Mouse (Mus musculus) 3T3-L1 (cell line): ENCODE results near the gene Mfsd2a.

ENCODE experiments used
- DNase-seq: peaks from one replicate; pipeline ENCODE4 v3.0.0-alpha.2; 2015; ENCODE audit warnings: low read depth, low spot score

Mfsd2a gene

DNA sequence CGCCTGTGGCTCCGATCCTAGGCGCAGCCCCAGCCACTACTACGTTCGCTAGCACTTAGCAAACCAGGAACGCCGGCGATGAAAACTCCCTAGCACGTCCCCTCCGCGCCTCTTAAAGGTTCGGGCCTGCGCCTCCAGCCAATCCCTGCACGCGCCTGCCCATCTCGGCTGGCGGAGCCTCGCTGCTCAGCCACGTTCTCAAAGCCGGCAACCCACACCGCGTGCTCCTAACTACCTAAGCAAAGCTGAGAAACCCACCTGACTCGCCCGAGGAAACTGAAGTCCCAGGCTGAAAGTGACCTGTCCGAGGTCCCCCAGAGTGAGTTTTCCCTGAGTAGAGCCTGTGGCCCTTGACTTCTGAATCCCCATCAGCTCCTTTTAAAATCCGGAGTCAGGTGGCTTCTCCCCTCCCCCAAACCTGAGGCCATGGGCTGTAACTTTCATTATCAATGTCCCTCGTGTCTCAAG lies at the start of gene Mfsd2a:
Gene Mfsd2a, minus strand, starts transcription at position 89 of the 468 bp plus-strand sequence.
- DNase-seq = no peak

DNA sequence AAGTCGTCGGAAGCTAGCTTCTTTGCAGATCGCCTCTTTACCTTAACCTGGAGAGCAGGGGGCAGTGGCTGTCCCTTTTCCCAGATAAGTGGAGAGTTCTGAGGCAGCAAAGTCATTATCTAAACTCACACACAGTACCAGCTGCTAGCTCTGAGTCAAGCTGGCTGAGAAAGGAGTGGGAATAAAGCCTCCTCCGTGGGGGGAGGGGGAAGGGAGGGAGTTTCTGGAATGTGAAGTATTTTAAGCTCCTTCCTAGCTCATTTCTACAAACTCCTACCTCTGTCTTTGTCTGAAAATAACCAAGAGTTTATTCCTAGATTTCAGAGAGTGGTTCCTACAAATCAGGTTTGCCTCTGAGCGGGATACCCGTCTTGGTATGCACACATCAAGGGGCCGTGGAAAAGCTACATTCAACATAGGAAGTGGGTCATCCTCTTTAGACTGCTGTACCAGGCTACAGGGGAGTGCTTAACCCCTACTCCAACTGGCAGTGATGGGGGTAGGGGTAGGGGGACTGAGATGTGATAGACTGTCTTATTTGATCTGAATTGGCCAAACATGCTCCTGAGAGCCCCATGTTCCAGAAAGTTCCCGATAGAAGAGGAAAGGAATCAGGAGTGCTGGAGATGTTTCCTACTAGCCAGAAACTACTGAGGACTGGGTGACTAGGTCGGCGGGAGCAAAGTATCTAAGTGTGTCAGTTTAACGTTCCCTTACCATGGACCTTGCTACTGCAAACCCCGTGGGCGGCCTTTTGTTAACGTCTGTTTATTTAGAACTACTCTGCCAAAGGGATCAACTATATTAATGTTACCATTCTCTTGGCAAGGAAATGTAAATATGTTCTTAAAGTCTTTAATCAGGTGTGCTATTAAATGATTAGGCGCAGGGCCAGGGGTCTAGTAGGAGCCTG lies 44.3 kb upstream of the Mfsd2a start:
- peak; percentile 50 for DNase-seq

DNA sequence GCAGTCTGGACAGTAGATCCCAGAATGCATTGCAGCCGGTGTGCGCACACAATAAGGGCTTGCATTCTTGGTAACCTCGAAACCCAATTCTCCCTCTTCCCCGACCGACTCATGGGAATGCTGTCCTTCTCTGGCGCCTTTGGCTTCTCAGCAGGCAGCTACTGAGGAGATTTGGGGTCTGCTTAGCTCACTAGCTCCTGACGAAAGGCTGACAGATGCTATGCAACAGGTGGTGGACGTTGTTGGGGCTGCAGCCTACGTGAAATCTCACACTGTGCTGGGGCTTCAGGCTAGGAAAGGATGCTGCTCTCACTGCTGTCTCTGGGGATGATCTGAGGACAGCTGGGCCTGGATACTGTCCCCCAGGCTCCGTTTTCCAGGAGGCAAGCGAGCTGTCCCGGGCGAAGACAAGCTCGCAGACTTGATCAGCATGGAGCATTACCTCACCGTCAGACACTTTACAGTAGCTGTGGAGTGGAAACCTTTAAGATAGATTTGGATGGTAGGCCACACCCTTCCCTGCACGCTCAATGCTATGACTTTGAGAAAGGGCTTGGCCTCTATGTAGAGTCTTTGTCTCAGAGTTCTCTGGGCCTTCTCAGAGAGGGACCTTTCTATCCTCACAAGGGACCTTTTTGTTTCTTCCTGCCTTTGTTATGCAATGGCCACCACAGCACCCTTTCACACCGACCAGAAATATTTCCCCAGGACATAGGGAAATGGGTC lies 39.8 kb upstream of the Mfsd2a start:
- DNase-seq = no peak

DNA sequence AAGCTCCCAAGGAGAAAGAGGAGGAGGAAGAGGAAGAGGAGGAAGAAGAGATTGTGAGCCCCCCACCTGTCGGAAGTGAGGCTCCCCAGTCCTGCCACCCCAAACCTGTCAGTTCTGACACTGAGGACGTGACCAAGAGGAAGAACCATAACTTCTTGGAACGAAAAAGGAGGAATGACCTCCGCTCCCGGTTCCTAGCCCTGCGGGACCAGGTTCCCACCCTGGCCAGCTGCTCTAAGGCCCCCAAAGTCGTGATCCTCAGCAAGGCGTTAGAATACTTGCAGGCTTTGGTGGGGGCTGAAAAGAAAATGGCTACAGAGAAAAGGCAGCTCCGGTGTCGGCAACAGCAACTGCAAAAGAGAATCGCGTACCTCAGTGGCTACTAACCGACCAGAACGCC lies 39.1 kb upstream of the Mfsd2a start:
- no peak for DNase-seq

DNA sequence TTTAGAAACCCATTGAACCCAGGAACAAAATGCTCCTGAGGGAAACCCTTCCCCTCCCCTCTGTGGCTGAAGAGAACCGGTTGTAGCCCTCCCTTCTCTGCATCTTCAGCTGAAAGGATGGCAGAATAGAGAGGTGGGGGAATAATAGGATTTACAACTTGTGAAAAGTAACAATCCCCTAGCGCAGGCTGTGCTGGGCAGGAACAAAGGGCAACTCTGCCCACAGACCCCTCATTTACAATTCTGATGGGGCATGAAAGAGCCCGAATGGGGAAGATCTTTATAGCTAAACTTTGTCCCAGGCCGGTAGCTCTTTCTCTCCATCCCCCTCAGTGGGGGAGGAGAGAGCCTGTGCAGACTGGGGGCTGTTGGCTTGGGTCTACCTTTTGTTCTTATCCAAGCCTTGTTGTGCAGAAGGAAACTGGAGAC lies 38.3 kb upstream of the Mfsd2a start:
- no peak for DNase-seq

DNA sequence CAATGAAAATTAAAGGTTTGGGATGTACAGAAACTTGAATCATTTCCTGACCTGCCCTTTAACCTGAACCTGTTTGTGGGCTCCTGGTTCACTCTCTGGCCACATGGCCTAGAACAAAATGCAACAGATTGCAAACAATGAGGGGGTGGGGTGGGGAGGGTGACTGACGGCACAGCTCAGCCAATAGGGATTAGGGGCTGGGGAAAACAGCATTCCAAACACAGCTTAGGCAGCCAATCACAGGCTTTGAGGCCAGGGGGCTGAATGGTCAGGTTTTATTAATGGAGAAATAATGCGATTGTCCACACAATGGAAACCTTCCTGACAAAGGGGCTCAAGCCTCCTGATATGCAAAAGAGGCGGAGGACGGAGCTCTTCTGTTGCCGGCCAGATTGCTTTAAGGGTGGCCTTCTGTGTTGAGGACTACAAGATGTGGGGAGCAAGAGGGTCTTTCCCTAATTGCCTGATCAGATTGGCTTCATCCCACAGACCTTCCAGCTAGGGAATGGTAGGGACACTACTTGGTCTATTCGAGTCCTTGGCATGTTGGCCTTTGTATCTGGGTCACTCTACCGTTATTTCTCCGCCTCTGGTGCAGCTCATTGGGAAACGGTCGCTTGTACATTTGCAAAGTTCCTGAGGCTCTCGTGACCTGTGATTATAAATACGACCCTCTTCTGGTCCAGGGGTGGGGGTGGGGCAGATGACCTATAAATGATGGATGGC lies 37.7 kb upstream of the Mfsd2a start:
- DNase-seq = no peak

DNA sequence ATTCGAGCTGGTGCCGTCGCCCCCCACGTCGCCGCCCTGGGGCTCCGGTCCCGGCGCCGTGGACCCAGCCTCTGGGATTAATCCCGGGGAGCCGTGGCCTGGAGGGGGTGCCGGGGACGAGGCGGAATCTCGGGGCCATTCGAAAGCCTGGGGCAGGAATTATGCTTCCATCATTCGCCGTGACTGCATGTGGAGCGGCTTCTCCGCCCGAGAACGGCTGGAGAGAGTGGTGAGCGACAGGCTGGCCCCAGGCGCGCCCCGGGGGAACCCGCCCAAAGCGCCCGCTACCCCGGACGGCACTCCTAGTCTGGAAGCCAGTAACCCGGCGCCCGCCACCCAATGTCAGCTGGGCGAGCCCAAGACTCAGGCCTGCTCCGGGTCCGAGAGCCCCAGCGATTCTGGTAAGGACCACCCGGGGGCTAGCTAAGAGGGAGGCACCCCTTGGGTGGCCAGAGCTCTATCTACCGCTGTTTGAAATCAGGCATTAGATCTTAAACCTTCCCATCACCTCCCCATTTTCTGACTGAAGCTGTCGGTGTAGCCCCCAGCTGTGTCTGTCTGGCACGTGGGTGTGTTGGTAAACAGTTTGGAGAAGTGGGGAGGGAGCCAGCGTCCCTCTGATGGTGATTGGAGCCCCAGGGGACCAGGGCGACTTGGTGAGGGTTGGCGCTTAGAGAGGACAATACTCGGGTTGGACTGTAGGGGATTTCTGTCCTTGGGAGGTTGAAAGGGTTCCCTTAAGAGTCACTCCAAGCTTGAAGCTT lies 35.8 kb upstream of the Mfsd2a start:
- DNase-seq = peak; percentile 19

DNA sequence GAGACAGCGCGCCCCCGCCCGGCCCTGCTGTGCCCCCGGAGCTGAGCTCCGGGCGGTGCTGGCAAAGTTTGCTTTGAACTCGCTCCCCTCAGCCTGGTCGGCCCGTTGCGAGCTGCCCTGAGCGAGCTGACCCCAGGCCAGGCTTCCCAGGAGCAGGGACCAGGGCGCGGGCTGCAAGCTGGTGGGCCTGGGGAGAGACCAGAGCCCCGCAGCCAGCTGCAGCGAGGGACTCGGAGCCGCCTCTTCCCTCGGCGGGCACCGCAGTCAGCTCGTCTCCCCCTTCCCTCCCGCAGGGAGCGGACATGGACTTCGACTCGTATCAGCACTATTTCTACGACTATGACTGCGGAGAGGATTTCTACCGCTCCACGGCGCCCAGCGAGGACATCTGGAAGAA lies 35.2 kb upstream of the Mfsd2a start:
- DNase-seq = no peak

DNA sequence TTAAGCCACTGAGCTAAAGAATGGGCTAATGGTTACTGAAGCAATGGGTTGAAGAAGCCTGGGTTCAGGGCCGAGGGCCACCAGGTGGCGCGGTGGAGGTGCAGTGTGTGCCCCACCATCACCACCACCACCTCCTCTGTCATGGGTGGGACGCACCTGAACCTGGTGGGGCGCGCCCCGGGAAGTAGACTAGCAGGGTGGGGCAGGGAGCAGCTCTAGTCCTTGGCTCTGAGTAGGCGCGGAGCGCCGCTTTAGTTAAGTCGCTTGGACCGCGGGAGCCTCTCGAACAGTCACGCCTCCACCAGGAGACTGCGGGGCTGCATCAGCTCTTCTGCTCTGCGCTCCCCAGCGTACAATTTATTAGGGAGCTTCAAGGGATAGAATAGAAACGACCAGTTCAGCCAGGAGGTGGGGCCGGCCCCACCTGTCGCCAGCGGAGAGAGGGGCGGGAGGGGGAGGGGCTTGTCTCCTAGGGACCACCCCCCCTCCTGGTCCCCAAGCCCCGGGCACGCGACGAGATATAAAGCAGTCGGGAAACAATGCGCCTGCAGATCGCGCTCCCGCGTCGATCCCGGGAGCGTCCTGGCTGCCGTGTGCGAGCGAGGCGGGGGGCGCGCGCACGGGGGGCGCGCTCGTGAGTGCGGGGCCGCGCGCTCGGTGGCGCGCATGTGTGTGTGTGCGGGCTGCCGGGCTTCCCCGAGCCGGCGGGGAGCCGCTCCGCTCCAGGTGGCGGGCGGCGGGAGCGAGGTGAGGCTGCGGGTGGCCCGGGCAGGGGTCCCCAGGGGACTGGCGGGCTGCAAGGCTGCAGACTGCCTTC lies 34.6 kb upstream of the Mfsd2a start, which contains the start of gene Mycl:
Gene Mycl, plus strand, starts transcription at position 249 of the 817 bp plus-strand sequence.
- DNase-seq = peak; percentile 67

DNA sequence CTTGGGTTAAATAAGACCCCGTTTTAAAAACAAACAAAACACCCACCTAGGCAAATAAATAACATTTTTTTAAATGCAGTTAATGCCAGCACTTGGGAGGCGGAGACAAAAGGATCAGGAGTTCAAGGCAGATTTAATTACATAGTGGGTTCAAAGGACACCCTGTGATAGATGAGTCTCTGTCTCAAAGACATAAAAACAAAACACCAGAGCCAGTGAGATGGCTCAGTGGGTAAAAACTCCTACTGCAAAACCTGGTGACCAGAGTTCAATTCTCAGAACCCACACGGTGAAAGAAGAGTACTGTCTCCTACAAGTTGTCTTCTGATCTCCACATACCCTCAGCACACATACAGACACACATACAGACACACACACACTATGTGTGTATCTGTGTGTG lies 31.3 kb upstream of the Mfsd2a start:
- DNase-seq = no peak

DNA sequence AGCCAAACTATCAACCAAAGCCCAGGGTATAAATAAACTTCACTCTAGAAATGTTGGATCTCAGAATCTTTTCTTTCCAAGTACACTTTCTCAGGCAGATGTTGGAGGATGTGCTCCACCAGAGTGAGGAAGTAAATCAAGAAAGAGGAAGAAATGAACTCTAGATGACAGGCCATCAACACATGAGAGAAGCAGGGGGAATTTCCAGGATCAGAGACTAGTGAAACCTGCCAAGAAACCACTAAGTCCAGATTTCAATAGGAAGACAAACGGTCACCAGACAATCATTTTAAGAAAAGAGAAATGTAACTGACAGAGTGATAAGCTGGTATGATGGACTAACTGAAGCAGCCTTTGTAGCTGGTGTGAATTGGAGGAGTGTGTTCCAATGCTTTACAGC lies 30.2 kb upstream of the Mfsd2a start:
- DNase-seq = no peak

DNA sequence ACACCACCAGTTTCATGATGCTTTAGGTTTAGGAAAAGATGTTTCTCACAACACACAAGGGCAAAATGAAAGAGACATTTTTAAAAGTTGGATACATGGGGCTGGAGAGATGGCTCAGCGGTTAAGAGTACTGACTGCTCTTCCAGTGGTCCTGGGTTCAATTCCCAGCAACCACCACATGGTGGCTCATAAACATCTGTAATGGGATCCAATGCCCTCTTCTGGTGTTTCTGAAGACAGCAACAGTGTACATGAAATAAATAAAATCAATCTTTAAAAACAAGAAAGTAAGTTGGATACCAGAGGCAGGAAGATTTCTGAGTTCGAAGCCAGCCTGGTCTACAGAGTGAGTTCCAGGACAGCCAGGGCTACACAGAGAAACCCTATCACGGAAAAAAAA lies 27.0 kb upstream of the Mfsd2a start:
- DNase-seq = peak; percentile 48

DNA sequence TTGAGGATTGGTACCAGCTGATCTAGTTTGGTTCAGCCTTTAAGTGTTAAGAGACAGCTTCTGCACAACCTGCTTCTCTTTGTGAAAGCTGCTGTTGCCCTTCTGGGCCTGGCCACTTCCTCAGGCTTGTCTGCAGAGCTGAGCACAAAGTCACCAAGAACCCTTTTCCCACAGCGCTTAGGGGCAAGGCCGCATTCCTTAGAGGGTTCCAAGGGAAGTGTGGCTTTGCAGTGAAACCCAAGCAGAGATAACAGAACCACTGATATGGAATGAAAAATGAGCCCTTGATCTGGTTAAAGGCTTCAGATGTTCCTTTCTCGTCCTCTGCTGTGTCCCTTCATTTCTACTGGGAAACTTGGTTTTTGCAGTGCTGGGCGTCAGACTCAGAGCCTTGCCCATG lies 26.4 kb upstream of the Mfsd2a start:
- DNase-seq = no peak

DNA sequence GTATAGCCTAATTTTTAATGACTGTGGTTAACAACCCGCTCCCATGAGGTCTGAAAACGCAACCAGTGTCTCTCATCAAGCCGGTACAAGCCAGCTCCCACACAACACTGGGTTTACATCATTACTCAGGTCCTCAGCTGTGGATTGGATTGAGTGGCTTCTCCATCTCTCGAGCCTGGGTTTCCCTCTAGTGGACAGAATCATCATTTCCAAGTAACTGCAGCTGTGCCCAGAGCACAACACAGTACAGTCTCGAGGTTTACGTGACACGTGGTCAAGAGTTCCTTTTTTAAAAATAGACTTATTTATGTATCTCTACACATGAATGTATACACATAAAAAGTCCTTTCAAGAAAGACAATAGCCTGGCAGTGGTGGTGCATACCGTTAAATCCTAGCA lies 24.1 kb upstream of the Mfsd2a start:
- DNase-seq = peak; percentile 82

DNA sequence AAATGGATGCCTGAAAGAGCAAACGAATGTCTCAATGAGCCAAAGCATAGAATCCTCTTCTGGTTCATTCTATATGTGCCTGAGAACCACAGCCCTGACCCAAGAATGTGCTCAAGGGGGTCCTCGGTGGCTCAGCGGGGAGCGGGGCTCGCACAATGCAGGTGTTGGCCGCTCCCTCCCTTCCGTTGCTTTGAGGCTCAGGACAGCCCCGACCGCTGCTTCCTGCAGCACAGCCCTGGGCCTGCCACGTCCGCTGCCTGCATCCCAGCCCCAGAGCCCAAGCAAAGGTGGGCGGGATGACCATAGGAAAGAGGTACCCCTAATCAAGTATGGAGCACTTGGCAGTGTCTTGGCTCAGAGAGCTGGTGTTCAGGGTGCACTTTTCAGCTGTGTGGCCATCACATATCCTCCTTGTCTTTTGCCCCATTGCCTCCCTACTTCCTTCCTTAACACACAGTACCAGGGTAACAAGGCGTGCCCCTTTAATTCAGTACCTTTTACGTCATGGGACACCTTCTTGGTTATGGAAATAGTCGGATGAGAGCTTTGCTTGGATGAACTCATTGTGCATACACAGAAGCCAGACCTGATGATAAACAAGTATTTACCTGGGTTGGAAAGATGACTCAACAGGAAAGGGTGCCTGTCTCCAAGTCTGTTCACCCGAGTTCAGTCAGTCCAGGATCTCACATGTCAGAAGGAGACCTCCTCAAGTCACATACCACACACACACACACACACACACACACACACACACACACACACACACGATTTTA lies 22.7 kb upstream of the Mfsd2a start:
- no peak for DNase-seq

DNA sequence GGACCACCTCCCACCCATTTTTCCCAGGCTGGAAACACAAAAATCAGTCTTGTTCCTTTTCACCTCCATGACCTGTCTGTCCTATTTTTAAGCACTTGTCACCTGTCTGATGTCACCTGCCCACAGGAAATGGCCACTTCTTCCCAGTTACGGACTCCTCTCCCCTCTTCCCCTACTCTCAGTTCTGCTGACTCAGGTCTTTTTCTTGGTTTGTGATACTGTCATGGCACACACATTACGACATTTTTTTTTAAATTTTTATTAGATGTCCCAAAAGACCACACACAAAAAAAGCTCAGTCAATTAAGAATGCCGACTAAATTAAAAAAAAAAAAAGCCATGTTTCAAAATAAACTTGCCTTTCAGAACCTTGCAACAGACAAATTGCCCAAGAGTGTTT lies 21.5 kb upstream of the Mfsd2a start:
- no peak for DNase-seq

DNA sequence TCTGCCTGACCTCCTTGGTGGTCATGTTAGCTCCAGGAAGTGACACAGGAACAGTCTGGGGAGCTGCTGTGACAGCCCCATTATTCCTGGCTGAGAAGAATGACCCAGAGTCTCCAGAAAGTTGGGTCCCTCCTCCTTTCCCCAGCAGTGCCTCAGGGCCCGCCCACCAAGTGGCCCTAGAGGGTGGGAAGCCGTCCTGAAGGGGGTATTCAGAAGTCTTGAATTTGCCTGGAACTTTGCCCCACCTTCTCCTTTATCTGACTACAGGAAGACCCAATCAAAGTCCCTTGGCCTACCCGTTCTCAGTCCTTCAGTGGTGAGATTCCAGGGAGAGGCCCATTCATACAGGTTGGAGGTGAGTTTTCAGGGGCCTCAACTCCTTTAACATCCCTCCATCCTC lies 20.9 kb upstream of the Mfsd2a start:
- no peak for DNase-seq

DNA sequence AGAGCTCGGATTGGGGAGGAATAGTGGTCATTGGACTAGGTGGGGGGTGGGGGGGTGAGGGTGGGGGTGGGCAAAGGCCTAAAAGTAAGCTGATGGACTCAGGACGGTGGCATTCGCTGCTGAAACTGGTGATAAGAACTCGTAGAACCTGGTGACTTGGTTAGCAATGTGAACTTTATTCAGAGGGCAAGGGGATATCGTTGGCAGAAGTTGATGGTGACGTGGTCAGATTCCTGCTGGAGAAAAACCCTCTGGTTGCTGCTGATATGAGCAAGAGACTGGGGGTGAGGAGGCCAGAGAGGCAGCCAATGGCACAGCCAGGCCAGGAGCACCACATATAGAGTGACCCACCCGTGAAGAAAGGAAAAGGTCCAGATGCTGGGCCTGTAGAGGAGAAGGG lies 20.2 kb upstream of the Mfsd2a start:
- DNase-seq = no peak

DNA sequence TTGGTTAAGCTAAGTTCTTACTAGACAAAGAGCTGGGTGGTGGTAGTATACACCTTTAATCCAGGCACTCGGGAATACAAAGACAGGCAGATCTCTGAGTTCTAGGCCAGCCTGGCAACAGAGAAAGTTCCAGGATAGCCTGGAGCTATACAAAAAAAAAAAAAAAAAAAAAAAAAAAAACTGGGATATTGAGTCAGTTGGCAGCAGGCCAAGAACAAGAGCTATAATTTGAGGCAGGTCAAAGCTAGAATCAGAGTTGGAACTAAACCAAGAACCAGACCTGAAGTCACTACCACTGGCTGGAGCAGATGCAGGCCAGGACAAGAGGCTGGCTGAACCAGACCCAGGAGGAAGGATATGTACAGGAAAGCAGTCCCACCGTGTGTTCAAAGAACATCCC lies 19.7 kb upstream of the Mfsd2a start:
- DNase-seq = no peak

DNA sequence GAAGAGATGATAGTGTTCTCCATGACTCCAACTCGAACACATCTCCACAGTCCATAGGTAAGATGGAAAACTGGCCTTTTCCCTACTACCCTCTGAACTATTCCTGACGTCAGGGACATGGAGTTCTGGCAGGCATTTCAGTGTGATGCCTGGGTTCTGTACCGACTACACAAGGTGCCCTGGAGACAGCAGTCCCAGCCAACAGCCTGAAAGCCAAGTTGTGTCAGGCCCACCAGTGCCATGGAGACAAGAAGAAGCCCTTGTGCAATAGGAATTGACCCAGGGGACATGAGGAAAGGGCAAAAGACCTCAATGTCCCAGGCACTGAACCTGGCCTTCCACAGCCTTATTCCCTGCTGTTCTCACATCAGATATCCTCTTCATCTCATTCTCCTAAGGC lies 18.8 kb upstream of the Mfsd2a start:
- DNase-seq = no peak
